In the genomic region with DNA sequence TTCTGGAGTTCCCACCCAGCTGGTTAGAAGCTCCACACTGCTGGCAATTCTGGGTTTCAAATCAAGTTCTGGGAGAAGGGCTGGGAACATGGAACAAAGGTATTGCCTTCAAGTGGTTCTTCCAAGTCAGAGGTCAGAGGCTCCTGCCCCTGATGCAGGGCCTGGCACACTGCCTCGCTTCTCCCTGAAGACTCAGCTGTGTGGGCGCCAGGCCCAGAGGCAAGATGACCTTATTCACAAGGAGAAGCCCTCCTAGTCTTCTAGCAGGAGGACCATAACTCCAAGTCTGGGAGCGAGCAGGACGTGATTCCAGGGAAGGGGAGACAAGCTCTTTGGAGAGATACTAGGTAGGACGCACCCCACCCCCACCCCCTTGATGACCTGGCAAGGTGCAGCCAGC, we compare ENCODE assay signal across 20 mouse cellular contexts. TPM values are rescaled to one million over a fixed set of nuclear protein-coding genes. Genes with fewer than 3 reads are reported as not detected.
DNase-seq lines count a peak whose midpoint lies in the region; ATAC-seq and TF ChIP-seq lines count a peak whose summit lies in the region.
"Had no signal": no experiment of that assay in that cellular context is flagged by ENCODE, and none has a peak within 500 bp of the region (broad histone marks: within the 10 kb centered on the region; RNA-seq: fewer than 3 reads in every experiment).

No protein-coding gene starts in this region.

- peak; percentile 40 for DNase-seq in lung, postnatal 36 days
- DNase-seq in lung, postnatal 0 days (ENCODE audit: low spot score), result no peak
- peak; percentile 61 for DNase-seq in adrenal gland, adult 8-10 months
- peak; percentile 76 for DNase-seq in adrenal gland, postnatal 36 days
- DNase-seq in gastrocnemius, postnatal 36 days, result peak; percentile 30 to 47
- no peak for DNase-seq in forebrain, postnatal 0 days
- DNase-seq: cerebellum, adult 9-11 months; kidney, adult 18-20 months; kidney, postnatal 25 days; left cerebral cortex, postnatal 4 days; liver; lung, postnatal 14 days; thymus, postnatal 36 days had no signal

- no peaks in the 10 kb centered on the region for H3K27me3 ChIP-seq in lung, postnatal 0 days (replicated peaks; ENCODE audit: insufficient read depth, low read length)
- H3K27me3 ChIP-seq in hindbrain, embryonic 16.5 days (replicated peaks; ENCODE audit: control insufficient read depth, insufficient read depth, low read length), result no peaks in the 10 kb centered on the region
- H3K27me3 ChIP-seq in forebrain, postnatal 0 days (ENCODE audit: insufficient read depth, low read length), result no peaks in the 10 kb centered on the region
- H3K27me3 ChIP-seq: forebrain, embryonic 12.5 days; heart, embryonic 15.5 days; neural tube, embryonic 12.5 days had no signal

- no peak overlapping the region for H3K9ac ChIP-seq in lung, postnatal 0 days (replicated peaks; ENCODE audit: low read depth)
- no peak overlapping the region for H3K9ac ChIP-seq in hindbrain, embryonic 16.5 days (ENCODE audit: low read depth, low read length)
- H3K9ac ChIP-seq in forebrain, postnatal 0 days, result no peak overlapping the region
- H3K9ac ChIP-seq: forebrain, embryonic 12.5 days; heart, embryonic 15.5 days; neural tube, embryonic 12.5 days had no signal

- TF ChIP-seq EP300 in lung, postnatal 0 days (IDR thresholded peaks at IDR 0.05), result no peak

- no peak for ATAC-seq in lung, postnatal 0 days
- no peak for ATAC-seq in hindbrain, embryonic 16.5 days
- no peak for ATAC-seq in forebrain, postnatal 0 days

- no peak overlapping the region for H3K4me3 ChIP-seq in lung, postnatal 0 days (ENCODE audit: low read depth, low read length)
- no peak overlapping the region for H3K4me3 ChIP-seq in hindbrain, embryonic 16.5 days (ENCODE audit: low read length)
- no peak overlapping the region for H3K4me3 ChIP-seq in forebrain, postnatal 0 days (ENCODE audit: low read depth, low read length)
- H3K4me3 ChIP-seq: forebrain, embryonic 12.5 days; heart, embryonic 15.5 days; hindbrain, embryonic 10.5 days; left cerebral cortex, adult 2 months; neural tube, embryonic 12.5 days had no signal

- H3K4me2 ChIP-seq in lung, postnatal 0 days (replicated peaks; ENCODE audit: low read depth, low read length), result no peak overlapping the region
- no peak overlapping the region for H3K4me2 ChIP-seq in hindbrain, embryonic 16.5 days (ENCODE audit: low read length)
- no peak overlapping the region for H3K4me2 ChIP-seq in forebrain, postnatal 0 days (ENCODE audit: low read depth)
- H3K4me2 ChIP-seq: forebrain, embryonic 12.5 days; heart, embryonic 15.5 days; midbrain, embryonic 11.5 days; neural tube, embryonic 12.5 days had no signal

- H3K36me3 ChIP-seq in lung, postnatal 0 days (ENCODE audit: insufficient read depth, low read length), result no peaks in the 10 kb centered on the region
- no peaks in the 10 kb centered on the region for H3K36me3 ChIP-seq in hindbrain, embryonic 16.5 days (ENCODE audit: control insufficient read depth, insufficient read depth, low read length)
- H3K36me3 ChIP-seq in forebrain, postnatal 0 days (ENCODE audit: insufficient read depth), result no peaks in the 10 kb centered on the region
- H3K36me3 ChIP-seq: forebrain, embryonic 12.5 days; heart, embryonic 15.5 days; hindbrain, embryonic 10.5 days; neural tube, embryonic 12.5 days had no signal

- WGBS in lung, postnatal 0 days, result 89% methylated on average over 5 of the region's 5 CpGs
- 94% methylated on average over 5 of the region's 5 CpGs for WGBS in hindbrain, embryonic 16.5 days
- WGBS in forebrain, postnatal 0 days, result 91% methylated on average over 5 of the region's 5 CpGs

- H3K4me1 ChIP-seq in lung, postnatal 0 days (ENCODE audit: insufficient read depth, low read depth, low read length), result no peaks in the 10 kb centered on the region
- no peaks in the 10 kb centered on the region for H3K4me1 ChIP-seq in hindbrain, embryonic 16.5 days (ENCODE audit: control insufficient read depth, insufficient read depth, low read depth, low read length)
- H3K4me1 ChIP-seq in forebrain, postnatal 0 days (ENCODE audit: insufficient read depth), result no peaks in the 10 kb centered on the region
- H3K4me1 ChIP-seq: forebrain, embryonic 12.5 days; neural tube, embryonic 12.5 days had no signal

- H3K27ac ChIP-seq in lung, postnatal 0 days (ENCODE audit: low read length), result no peak overlapping the region
- H3K27ac ChIP-seq in hindbrain, embryonic 16.5 days (ENCODE audit: low read depth, low read length), result no peak overlapping the region
- H3K27ac ChIP-seq in forebrain, postnatal 0 days (ENCODE audit: low read depth, low read length), result no peak overlapping the region
- H3K27ac ChIP-seq: forebrain, embryonic 12.5 days; heart, embryonic 15.5 days; hindbrain, embryonic 10.5 days; left cerebral cortex, adult 2 months; neural tube, embryonic 12.5 days had no signal

- no peak for TF ChIP-seq CTCF in lung, postnatal 0 days (IDR thresholded peaks at IDR 0.05)
- TF ChIP-seq CTCF in forebrain, postnatal 0 days (IDR thresholded peaks at IDR 0.05; ENCODE audit: low read depth), result no peak

- H3K9me3 ChIP-seq in lung, postnatal 0 days (ENCODE audit: low read length), result no peaks in the 10 kb centered on the region
- no peaks in the 10 kb centered on the region for H3K9me3 ChIP-seq in hindbrain, embryonic 16.5 days (ENCODE audit: control insufficient read depth, low read length)
- no peaks in the 10 kb centered on the region for H3K9me3 ChIP-seq in forebrain, postnatal 0 days (ENCODE audit: low read length)
- H3K9me3 ChIP-seq: forebrain, embryonic 12.5 days; heart, embryonic 15.5 days; hindbrain, embryonic 10.5 days; neural tube, embryonic 12.5 days had no signal

- intact Hi-C loops in gastrocnemius, postnatal 36 days (cut with DNase I), result no loop called here

RNA-seq across cellular contexts. Expression of gene Proser2, which starts 42.9 kb away (rescaled TPM):
- 14.0 and 15.2 TPM in 2 replicates for polyA plus RNA-seq in lung, postnatal 0 days (2015; fragmentation: Nextera tagmentation; extraction: Ambion mirVana)
- total RNA-seq in adrenal gland, adult 8-10 months (2022), result 10 to 100 TPM; 15.6 to 19.0 (median 17.1) TPM
- total RNA-seq in adrenal gland, postnatal 36 days (2021), result 10 to 100 TPM; 12.1 to 14.5 TPM
- total RNA-seq in gastrocnemius, postnatal 36 days (2021), result 1 to 10 TPM in 1 of 2 experiments, under 1 TPM in 1; 0.94 to 1.3 TPM
- polyA plus RNA-seq in hindbrain, embryonic 16.5 days (2015; fragmentation: Nextera tagmentation; extraction: Ambion mirVana), result 10.5 and 10.6 TPM in 2 replicates
- 2.8 and 3.2 TPM in 2 replicates for total RNA-seq in forebrain, postnatal 0 days (2014; rRNA removed)
- polyA plus RNA-seq in forebrain, postnatal 0 days (2015; fragmentation: Nextera tagmentation; extraction: Ambion mirVana), result 4.6 and 5.1 TPM in 2 replicates

Comparison
In these comparisons a context has a peak if more than half of its experiments do, and no peak if none do; other contexts are left out.
1. DNase-seq: peak in lung, postnatal 36 days (single experiment), adrenal gland, adult 8-10 months (single experiment), adrenal gland, postnatal 36 days (2 of 2) and gastrocnemius, postnatal 36 days (2 of 2); none in lung, postnatal 0 days (single experiment) and forebrain, postnatal 0 days (single experiment).